Mouse (Mus musculus) splenic B cell, adult 2 months (primary cell): ENCODE data around the gene Olfr324.
A peak's percentile ranks its signal among the peaks of the same experiment; 100 is the strongest.

Source experiments
- DNase-seq: peaks from one replicate; pipeline ENCODE4 v3.0.0-alpha.2; 2011; ENCODE audit warnings: low read depth, low spot score
- H3K27me3 ChIP-seq: 2 replicates; pipeline ENCODE4 v1.6.1; 2012; ENCODE audit warnings: mild to moderate bottlenecking, low read length, moderate library complexity, mixed read lengths; ENCODE audit not compliant: control insufficient read depth, poor library complexity, insufficient read depth, severe bottlenecking
- H3K36me3 ChIP-seq: 2 replicates; pipeline ENCODE4 v1.6.1; 2012; ENCODE audit warnings: mild to moderate bottlenecking, low read length, moderate library complexity, mixed read lengths; ENCODE audit not compliant: control insufficient read depth, poor library complexity, insufficient read depth, severe bottlenecking

Olfr324 gene

DNA sequence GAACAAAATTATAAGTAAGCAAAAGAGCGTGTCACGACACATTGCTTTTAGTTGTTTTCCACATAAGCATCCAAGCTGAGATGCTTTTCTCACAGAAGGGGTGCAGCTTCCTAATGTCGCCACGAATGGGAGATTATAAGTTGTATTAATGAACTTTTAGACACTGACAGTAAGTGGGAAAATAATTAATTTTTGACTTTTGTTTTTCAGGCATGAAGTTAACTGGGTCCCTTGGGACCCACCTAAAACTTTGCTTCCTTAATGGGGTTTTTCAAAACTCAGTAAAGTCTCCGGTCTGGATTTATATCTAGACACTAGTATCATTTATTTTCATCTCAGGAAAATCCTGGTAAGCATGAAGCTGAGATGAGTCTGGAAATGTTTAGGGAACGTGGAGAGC, at the start of gene Olfr324:
TSS of gene Olfr324 (plus strand) at position 301 of the 400 bp plus-strand sequence.
- Histone ChIP-seq H3K36me3 (no peaks in the 10 kb centered on the region), H3K27me3 (no peaks in the 10 kb centered on the region)
- DNase-seq: no peak

DNA sequence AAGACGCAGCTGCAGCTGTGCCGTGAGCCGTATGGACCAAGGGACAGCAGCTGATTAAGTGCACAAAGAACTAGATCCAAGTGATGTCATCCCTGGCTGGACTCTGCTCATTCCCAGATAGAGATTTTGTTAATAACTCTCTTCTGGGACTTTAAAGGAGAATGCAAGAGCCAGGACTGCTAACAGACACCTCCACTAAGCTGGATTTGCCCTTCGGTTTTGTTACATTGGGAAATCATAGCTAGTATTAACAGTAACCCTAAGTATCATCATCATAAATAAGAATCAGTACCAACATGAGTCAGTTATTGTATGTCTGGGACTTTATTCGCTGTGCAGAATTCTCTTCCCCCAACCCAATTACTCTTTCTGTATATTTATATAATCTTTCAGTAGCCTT, 48.6 kb upstream of the Olfr324 start, which contains the start of gene Olfr329-ps:
TSS of gene Olfr329-ps (minus strand) at position 101 of the 400 bp plus-strand sequence.
- Histone ChIP-seq H3K36me3 (no peaks in the 10 kb centered on the region), H3K27me3 (no peaks in the 10 kb centered on the region)
- no peak for DNase-seq

DNA sequence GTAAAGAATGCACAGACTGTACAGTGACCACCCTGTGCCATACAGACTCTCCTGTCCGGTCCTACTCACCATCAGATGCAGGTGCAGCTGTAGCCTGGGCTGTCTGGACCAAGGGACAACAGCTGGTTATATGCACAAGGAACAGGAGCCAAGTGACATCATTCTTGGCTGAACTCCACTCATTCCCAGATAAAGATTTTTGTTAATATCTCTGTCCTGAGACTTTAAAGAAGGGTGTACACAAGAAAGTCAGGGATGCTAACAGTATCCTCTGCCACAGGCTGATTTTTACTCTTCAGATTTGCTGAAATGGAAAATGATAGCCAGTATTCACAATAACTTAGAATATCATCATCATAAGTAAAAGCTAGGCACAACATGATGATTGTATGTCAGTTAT, 39.4 kb upstream of the Olfr324 start, which contains the start of gene Olfr328:
TSS of gene Olfr328 (minus strand) at position 101 of the 400 bp plus-strand sequence.
- no peaks in the 10 kb centered on the region for H3K36me3 ChIP-seq
- H3K27me3 ChIP-seq: no peaks in the 10 kb centered on the region
- no peak for DNase-seq

DNA sequence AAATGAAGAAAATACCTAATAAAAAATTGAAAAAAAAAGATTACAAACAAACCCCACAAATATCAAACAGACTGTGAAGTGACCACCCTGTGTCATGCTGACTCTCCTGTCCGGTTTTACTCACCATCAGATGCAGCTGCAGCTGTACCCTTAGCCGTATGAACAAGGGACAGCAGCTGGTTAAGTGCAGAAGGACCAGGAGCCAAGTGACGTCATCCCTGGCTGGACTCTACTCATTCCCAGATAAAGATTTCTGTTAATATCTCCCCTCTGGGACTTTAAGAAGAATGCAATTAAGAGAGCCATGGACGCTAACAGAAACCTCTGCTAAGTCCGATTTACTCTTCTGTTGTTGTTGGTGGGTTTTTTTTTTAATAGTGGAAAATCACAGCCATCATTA, 24.5 kb upstream of the Olfr324 start, which contains the start of gene Olfr224:
TSS of gene Olfr224 (minus strand) at position 149 of the 400 bp plus-strand sequence.
- no peaks in the 10 kb centered on the region for H3K27me3 ChIP-seq
- DNase-seq: no peak
- H3K36me3 ChIP-seq: no peaks in the 10 kb centered on the region

DNA sequence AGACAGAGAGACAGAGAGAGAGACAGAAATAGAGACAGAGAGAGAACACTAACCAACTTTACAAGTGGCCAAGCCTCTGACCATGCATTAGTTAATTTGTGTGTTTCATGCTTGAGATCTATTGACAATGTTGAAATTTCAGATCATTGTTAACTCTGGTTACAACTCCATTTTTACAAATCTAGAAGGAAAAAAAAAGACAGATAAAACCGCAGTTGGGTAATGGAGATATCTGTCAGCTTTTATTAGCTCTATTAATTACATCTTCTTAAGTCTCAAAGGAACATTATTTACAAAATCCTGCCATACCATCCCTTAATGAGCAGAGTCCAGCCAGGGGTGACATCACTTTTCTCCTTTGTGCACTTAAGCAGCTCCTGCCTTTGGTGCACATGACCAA, 17.5 kb upstream of the Olfr324 start, which contains the start of gene Olfr325:
TSS of gene Olfr325 (plus strand) at position 301 of the 400 bp plus-strand sequence.
- DNase-seq: no peak
- no peaks in the 10 kb centered on the region for H3K36me3 ChIP-seq
- no peaks in the 10 kb centered on the region for H3K27me3 ChIP-seq

DNA sequence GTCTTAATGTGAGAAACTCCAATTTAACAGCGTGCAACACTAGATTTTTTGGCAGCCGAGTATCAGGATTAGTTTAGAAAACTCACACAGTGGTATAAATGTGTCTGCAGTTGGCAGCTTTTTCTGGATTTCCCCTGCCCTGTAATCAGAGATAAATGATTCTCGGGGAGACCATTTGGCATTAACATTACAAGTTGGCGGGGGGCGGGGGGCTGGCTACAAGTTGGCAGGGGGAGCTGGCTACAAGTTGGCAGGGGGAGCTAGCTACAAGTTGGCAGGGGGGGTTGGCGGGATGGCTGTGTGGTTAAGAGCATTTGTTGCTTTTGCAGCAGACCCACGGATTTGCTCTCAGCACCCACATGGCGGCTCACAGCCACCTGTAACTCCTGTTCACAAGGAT, 16.3 kb upstream of the Olfr324 start:
- no peak for DNase-seq
- Histone ChIP-seq H3K27me3 (no peaks in the 10 kb centered on the region), H3K36me3 (no peaks in the 10 kb centered on the region)

DNA sequence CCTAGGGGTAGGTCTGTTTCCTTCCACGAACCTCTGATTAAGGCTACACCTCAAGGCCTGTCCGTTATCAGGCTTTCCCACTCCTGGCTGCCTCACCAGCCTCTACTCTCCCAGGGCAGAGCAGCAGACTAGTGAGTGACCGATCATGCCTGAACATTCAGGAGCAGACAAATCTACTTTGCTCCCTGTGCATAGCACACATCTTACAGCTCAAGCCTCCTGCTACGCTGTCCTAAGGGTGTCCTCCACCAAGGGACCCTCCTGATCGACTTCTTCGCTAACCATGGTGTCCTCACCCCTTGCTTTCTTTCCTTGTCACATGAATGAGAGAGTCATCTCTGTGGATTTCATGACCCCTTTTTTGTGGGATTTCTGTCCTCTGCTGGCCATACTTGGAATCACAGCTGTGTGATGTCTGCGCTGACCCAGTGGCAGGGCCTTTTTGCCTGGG, 7.0 kb upstream of the Olfr324 start:
- H3K27me3 ChIP-seq: no peaks in the 10 kb centered on the region
- no peaks in the 10 kb centered on the region for H3K36me3 ChIP-seq
- peak; percentile 11 for DNase-seq

DNA sequence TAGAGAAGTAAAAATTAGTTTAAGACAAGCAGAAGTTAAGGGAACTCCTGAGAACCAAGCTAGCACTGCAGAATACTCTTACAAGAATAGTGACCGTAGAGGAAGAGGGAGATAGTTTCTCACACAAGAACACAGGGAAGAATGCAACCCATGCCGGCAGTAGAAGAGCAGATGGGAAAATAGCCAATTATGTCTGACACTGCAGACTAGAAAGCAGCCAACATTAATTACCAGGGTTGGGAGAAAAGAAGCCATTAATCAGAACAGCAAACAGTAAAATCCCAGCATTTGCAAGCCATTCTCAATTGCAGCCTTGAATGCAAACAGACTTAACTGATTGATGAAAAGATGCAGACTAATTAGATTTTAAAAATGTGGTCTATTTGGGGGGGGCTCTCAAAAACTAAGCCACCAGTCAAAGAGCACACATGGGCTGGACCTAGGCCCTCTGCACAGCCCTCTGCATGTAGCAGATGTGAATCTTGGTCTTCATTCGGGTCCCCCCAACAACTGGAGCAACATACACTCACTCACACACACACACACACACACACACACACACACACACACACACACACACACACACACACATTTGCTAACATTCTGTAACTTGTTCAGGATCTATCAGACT, 6.2 kb upstream of the Olfr324 start:
- DNase-seq: no peak
- no peaks in the 10 kb centered on the region for H3K36me3 ChIP-seq
- no peaks in the 10 kb centered on the region for H3K27me3 ChIP-seq

DNA sequence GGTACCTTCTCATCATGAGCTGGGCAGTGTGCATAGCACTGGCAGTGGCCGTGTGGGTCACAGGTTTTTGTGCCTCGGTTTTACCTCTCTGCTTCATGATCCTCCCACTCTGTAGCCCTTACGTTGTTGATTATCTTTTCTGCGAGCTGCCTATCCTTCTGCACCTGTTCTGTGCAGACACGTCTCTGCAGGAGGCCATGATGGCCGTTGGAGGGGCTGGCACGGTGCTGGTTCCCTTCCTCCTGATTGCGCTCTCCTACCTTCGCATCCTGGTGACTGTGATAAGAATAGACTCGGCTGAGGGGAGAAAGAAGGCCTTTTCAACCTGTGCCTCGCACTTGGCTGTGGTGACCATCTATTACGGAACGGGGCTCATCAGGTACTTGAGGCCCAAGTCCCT, 2.9 kb downstream of the Olfr324 start:
- Histone ChIP-seq H3K27me3 (no peaks in the 10 kb centered on the region), H3K36me3 (no peaks in the 10 kb centered on the region)
- DNase-seq: no peak

DNA sequence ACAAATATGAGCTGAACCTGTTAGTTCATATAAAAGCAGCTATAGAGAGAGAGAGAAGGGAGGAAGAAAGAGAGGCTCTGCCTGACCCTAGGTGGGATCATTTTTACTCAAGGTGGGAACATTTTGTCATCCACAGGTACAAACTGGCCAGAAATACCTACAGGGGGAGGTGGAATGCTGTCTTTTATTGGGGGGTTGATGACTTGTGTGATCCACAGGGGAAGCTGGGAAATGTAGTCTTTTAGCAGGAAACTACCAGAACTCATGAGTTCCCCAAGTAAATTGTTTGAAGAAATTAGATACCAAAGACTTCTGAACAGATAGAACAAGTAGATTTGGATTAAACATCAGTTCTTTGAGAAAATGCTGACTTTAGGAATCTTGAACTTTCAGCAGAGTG, 7.1 kb downstream of the Olfr324 start:
- DNase-seq: no peak
- no peaks in the 10 kb centered on the region for H3K36me3 ChIP-seq
- no peaks in the 10 kb centered on the region for H3K27me3 ChIP-seq

DNA sequence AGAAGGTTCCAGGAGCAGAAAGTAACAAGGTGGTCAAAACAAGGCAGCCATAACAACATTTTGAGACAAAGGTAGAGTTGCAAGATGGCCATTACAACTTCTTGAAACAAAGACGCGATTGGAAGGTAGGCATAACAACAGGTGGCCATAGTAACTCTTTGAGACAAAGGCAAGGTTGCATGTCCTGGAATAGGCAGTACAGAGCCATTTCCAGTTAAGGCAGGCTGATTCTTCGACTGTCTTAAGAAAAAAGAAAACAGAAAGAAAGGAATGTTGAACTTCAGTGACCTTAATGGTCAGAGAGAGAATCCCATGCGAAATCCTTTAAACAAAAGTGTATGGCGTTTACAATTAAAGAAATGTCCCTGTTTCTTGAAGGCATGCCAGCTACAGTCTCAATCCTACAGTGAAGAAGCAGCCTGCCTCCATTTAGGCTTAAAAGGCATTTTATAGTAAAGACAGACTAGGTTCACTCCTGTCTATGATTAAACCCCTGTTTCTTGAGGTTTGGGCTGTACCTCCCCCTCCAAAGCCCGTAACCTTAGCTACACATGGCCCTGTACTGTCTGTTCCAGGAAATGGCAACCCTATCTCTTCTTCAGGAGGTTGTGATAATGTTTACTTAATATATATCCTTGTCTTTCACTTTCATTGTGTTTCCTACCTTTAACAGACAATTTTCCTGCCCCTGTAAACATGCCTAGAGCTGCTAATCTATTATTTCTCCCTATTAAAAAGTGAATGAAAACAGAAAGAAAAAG, 8.1 kb downstream of the Olfr324 start:
- H3K27me3 ChIP-seq: no peaks in the 10 kb centered on the region
- H3K36me3 ChIP-seq: no peaks in the 10 kb centered on the region
- DNase-seq: no peak

DNA sequence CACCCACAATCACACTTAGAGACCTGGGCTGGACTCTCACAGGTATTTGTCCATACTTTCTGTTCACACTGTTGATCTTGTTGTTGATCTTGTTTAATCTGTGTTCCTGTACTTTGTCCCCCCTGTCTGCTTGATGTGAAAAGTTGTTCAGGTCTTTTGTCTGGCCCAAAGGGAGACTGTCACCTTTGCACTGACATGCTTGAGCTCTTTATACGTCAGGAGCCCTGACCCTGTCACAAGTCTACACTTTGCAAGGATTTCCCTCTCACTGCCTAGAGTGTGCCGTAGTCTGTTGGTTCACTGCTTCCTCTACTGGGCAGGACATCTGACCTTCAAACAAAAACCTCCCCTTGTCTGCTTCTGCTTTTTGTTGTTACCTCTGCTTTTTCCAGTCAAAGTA, 9.8 kb downstream of the Olfr324 start:
- H3K27me3 ChIP-seq: no peaks in the 10 kb centered on the region
- H3K36me3 ChIP-seq: no peaks in the 10 kb centered on the region
- DNase-seq: no peak

DNA sequence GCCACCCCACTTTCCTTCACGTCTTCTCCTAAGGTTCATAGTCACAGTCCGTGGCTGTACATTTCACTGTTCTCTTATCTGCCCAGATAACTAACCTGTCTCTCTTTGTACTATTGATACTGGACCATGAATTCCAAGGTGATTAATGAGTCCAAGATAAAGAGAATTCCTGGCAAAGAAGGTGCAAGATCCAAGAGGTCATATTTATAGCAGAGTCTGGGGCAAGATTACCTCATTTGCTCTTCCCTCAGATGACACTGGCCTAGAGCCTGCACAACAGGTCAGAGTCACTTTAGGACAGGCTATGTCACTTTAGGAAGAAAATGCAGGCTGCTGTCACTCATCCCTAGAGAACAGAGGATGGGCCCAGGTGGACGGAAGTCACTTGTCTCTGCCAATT, 10.3 kb downstream of the Olfr324 start:
- H3K36me3 ChIP-seq: no peaks in the 10 kb centered on the region
- no peak for DNase-seq
- H3K27me3 ChIP-seq: no peaks in the 10 kb centered on the region

DNA sequence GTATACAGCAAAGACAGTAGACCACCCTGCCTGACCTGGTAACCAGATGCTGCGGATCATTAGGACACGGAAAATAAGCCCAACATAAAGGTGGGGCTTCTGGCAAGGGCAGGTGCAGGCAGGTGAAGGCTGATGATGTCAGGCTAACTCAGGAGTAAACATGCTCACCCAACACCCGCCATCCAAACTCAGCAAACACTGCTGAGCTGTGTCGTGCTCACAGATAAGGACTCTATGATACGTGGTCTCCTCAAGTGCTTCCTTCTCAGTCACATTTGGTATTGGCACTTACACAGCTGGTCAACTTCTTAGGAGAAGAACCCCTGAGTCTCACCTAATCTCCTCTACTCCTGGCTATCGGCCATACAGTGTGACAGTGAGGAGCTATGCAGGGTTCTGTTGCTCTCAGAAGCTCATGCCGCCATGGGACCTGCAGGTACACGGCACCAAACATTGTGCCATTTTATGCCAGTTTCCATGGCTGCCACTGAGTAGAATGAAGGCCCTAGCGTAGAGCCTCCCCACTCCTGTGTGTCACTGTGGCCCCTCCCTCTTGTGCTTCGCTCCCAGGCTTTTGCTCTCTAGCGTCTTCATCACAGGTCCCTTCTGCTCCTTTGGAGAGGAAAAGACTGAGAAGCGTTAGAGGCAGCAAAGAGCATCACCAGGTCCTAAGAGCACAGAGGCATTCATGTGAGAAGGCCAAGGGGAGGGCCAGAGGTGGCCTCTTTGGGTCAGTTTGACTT, 11.4 kb downstream of the Olfr324 start:
- DNase-seq: no peak
- H3K27me3 ChIP-seq: no peaks in the 10 kb centered on the region
- no peaks in the 10 kb centered on the region for H3K36me3 ChIP-seq

DNA sequence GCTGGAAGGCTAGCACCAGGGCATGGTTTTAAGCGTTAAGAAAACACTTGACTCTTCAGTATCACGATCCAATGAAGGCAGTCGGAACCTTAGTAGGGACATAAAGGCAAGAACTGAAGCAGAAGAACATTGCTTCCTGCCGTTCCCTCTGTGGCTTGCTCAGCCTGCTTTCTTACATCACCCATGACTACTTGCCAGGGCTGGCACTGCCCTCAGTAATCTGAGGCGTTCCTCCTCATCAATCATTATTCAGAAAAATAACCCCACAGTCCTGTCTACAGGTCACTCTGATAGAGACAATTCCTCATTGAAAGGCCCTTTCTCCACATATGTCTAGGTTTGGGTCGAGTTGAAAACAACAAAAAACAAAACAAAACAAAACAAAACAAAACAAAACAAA, 12.1 kb downstream of the Olfr324 start:
- no peak for DNase-seq
- Histone ChIP-seq H3K27me3 (no peaks in the 10 kb centered on the region), H3K36me3 (no peaks in the 10 kb centered on the region)
